Mouse (Mus musculus) hindbrain, postnatal 0 days (tissue): ENCODE measurements at regions not wholly inside any gene's neighbourhood (a gene's known extent, or its start where the extent isn't known, plus 50 kb on each side); places are given as distances from the start of the nearest gene placed in this dataset.

Experiments
- ATAC-seq: fragments of 200-750 bp; cut with Nextera tagmentation; 2 replicates; pipeline ENCODE4 v1.8.0; 2017; ENCODE audit warnings: mild to moderate bottlenecking, moderate TSS enrichment, moderate library complexity
- DNase-seq: peaks from one replicate; pipeline ENCODE4 v3.0.0-alpha.2; 2015; ENCODE audit warnings: low spot score
- H3K27ac ChIP-seq: fragments of 300-500 bp; sonication (generic); 2 replicates; pipeline ENCODE4 v1.5.1; 2014; ENCODE audit warnings: mild to moderate bottlenecking
- H3K27me3 ChIP-seq: fragments of 300-500 bp; sonication (generic); 2 replicates; pipeline ENCODE4 v1.6.1; 2014; ENCODE audit warnings: low read length, mixed read lengths; ENCODE audit not compliant: insufficient read depth
- H3K36me3 ChIP-seq: fragments of 300-500 bp; sonication (generic); 2 replicates; pipeline ENCODE4 v1.6.1; 2014; ENCODE audit warnings: low read length, mixed read lengths; ENCODE audit not compliant: insufficient read depth
- H3K4me1 ChIP-seq: fragments of 300-500 bp; sonication (generic); 2 replicates; pipeline ENCODE4 v1.6.1; 2014; ENCODE audit warnings: antibody characterized with exemption, low read length, mixed read lengths; ENCODE audit not compliant: insufficient read depth
- H3K4me2 ChIP-seq: fragments of 300-500 bp; sonication (generic); 2 replicates; pipeline ENCODE4 v1.6.1; 2014; ENCODE audit warnings: low read depth, mild to moderate bottlenecking, low read length, moderate library complexity, mixed read lengths
- H3K4me3 ChIP-seq: fragments of 300-500 bp; sonication (generic); 2 replicates; pipeline ENCODE4 v1.5.1; 2014; ENCODE audit warnings: low read length
- H3K9ac ChIP-seq: fragments of 300-500 bp; sonication (generic); replicated peaks from 2 replicates; pipeline ENCODE4 v1.6.1; 2014; ENCODE audit warnings: mild to moderate bottlenecking, low read length, moderate library complexity, mixed read lengths
- H3K9me3 ChIP-seq: fragments of 300-500 bp; sonication (generic); 2 replicates; pipeline ENCODE4 v1.6.1; 2016; ENCODE audit warnings: low read length, mixed read lengths
- CTCF ChIP-seq: IDR thresholded peaks from 2 replicates; pipeline ENCODE4 v1.5.1; 2016; ENCODE audit warnings: antibody characterized with exemption, control low read depth, low read depth
- WGBS: fragments of 180-500 bp; shearing (Covaris S2); extraction: QIAGEN DNeasy Blood & Tissue Kit; methylation state at CpG from one replicate; pipeline ENCODE4 v1.1.7; 2014; 5-methylcytosine and 5-hydroxymethylcytosine counted together

GRCm38 (mm10) chr6:116974841-116975240, 193.5 kb upstream of the Cxcl12 start:
- H3K4me1 ChIP-seq = no peaks in the 10 kb centered on the region
- no peaks in the 10 kb centered on the region for H3K9me3 ChIP-seq
- H3K36me3 ChIP-seq = no peaks in the 10 kb centered on the region
- 79% methylated on average over 3 of the region's 3 CpGs for WGBS
- no peak for TF ChIP-seq CTCF
- no peak overlapping the region for H3K4me3 ChIP-seq
- DNase-seq (no peak), ATAC-seq (no peak)
- no peaks in the 10 kb centered on the region for H3K27me3 ChIP-seq
- H3K4me2 ChIP-seq = no peak overlapping the region
- H3K27ac ChIP-seq = no peak overlapping the region
- no peak overlapping the region for H3K9ac ChIP-seq

- Histone ChIP-seq H3K27ac (no peak overlapping the region), H3K4me3 (no peak overlapping the region), H3K36me3 (no peaks in the 10 kb centered on the region), H3K4me1 (no peaks in the 10 kb centered on the region), H3K9ac (no peak overlapping the region), H3K27me3 (no peaks in the 10 kb centered on the region), H3K9me3 (no peaks in the 10 kb centered on the region), H3K4me2 (peak overlapping the region; percentile 23)
- TF ChIP-seq CTCF = no peak
- ATAC-seq = peak; percentile 51; the same call in 1 of the 2 replicates
- 11% methylated on average over 10 of the region's 10 CpGs for WGBS
- DNase-seq = peak; percentile 61
Observed at GRCm38 (mm10) chr6:116980349-116980995, 187.9 kb upstream of the Cxcl12 start.

GRCm38 (mm10) chr6:116985147-116985737, 183.1 kb upstream of the Cxcl12 start:
- Histone ChIP-seq H3K4me1 (no peaks in the 10 kb centered on the region), H3K36me3 (no peaks in the 10 kb centered on the region), H3K27me3 (no peaks in the 10 kb centered on the region), H3K9ac (no peak overlapping the region), H3K4me3 (no peak overlapping the region), H3K4me2 (no peak overlapping the region), H3K27ac (no peak overlapping the region), H3K9me3 (no peaks in the 10 kb centered on the region)
- DNase-seq (no peak), ATAC-seq (no peak)
- no peak for TF ChIP-seq CTCF
- 70% methylated on average over 4 of the region's 4 CpGs for WGBS

DNA sequence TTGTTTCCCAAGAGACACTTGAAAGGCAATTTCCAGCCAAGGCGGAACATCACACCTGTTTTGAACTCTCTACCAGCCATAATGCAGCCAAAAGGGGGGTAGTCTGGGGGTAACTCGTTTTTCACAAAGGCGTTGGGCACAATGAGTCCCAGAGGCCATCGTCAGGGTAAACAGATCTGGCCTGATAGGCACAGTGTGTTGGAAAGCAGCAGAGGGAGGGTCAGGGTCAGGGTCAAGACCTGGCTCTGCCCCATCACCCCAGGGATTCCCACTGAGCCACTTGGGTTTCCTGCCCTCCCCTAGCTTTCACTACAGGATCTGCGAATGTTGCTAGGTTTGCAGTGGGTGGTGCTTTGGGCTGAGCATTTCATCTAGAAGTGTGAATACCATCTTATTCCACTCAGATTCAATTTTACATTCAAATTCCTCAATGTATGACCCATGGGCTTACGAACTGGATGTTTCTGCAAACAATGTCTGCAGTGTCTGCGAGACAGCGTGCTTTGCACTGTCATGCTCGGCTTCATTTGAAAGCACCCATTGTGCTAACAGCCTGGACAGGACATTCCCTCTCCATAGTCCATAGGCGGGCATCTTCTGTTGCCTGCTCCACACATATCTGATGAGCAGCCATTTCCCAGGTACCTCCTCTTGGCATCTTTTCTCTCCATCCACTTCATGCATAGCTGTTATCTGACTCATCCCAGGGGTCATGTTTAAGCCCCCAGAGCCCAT, 181.9 kb upstream of the Cxcl12 start:
- Histone ChIP-seq H3K4me1 (no peaks in the 10 kb centered on the region), H3K4me3 (no peak overlapping the region), H3K9ac (no peak overlapping the region), H3K27ac (no peak overlapping the region), H3K9me3 (no peaks in the 10 kb centered on the region), H3K27me3 (no peaks in the 10 kb centered on the region), H3K4me2 (no peak overlapping the region), H3K36me3 (no peaks in the 10 kb centered on the region)
- WGBS = 15% methylated on average over 10 of the region's 10 CpGs
- ATAC-seq = no peak
- DNase-seq = no peak
- no peak for TF ChIP-seq CTCF

DNA sequence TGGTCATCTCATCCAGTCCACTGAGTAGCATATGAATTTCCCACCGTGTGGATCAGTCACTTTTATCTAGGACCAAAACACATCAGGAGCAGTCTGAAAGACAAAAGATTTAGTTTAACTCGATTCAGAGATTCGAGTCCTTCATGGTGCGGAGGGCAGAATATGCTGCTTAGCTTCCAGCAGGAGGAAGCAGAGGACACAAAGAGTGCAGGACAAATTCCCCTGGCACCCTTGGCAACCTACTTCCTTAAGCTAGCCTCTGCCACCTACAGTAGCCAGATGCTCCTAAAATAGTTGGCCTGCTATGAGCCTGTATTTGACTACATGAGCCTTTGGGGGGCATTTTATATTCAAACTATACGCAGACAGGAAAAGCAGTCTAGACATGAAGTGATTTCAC, 181.1 kb upstream of the Cxcl12 start:
- 70% methylated on average over 5 of the region's 5 CpGs for WGBS
- no peaks in the 10 kb centered on the region for H3K36me3 ChIP-seq
- ATAC-seq = no peak
- H3K9me3 ChIP-seq = no peaks in the 10 kb centered on the region
- H3K27me3 ChIP-seq = no peaks in the 10 kb centered on the region
- no peak overlapping the region for H3K27ac ChIP-seq
- no peaks in the 10 kb centered on the region for H3K4me1 ChIP-seq
- no peak overlapping the region for H3K9ac ChIP-seq
- no peak overlapping the region for H3K4me3 ChIP-seq
- H3K4me2 ChIP-seq = no peak overlapping the region
- DNase-seq = peak; percentile 37
- TF ChIP-seq CTCF = peak; percentile 41

GRCm38 (mm10) chr6:116998948-116999682, 169.2 kb upstream of the Cxcl12 start:
- no peaks in the 10 kb centered on the region for H3K4me1 ChIP-seq
- peak; percentile 72 for ATAC-seq
- WGBS = 56% methylated on average over 9 of the region's 9 CpGs

More at GRCm38 (mm10) chr6:116998948-116999682, 169.2 kb upstream of the Cxcl12 start:
- peak; percentile 72 for DNase-seq
- Histone ChIP-seq H3K27ac (peak overlapping the region; percentile 56; the same call in 1 of the 2 replicates), H3K9ac (no peak overlapping the region), H3K27me3 (no peaks in the 10 kb centered on the region), H3K36me3 (no peaks in the 10 kb centered on the region), H3K9me3 (no peaks in the 10 kb centered on the region), H3K4me2 (no peak overlapping the region), H3K4me3 (no peak overlapping the region)
- no peak for TF ChIP-seq CTCF
